Mouse (Mus musculus): ENCODE measurements around the gene Rnf128. TPM values are rescaled to one million over a fixed set of nuclear protein-coding genes. Genes with fewer than 3 reads are reported as not detected.

The Rnf128 gene
- polyA plus RNA-seq, 1 experiment from 2014 or later = 45.8 TPM

GRCm38 (mm10) chrX:139610033-139610764 lies 47.1 kb downstream of the Rnf128 start:
- Histone ChIP-seq H3K9me3 (replicated peaks; ENCODE audit: control insufficient read depth, low read length) (no peaks in the 10 kb centered on the region), H3K36me3 (ENCODE audit: control insufficient read depth, insufficient read depth, low read length) (no peaks in the 10 kb centered on the region), H3K4me3 (replicated peaks; ENCODE audit: low read length) (peak overlapping the region; percentile 61), H3K9ac (ENCODE audit: low read length) (peak overlapping the region; percentile 71), H3K4me1 (ENCODE audit: control insufficient read depth, insufficient read depth, low read length) (no peaks in the 10 kb centered on the region), H3K4me2 (ENCODE audit: low read depth, low read length) (peak overlapping the region; percentile 61), H3K27ac (ENCODE audit: low read length) (peak overlapping the region; percentile 27; the same call in 1 of the 2 replicates), H3K27me3 (ENCODE audit: control insufficient read depth, insufficient read depth, low read length) (peaks cover 8% of the 10 kb centered on the region; the same call in 1 of the 2 replicates)
- ATAC-seq (ENCODE audit: insufficient read depth, low FRiP score) = peak; percentile 95
- 10% methylated on average over 44 of the region's 44 CpGs for WGBS

GRCm38 (mm10) chrX:139610765-139611300 lies 47.7 kb downstream of the Rnf128 start:
- H3K9me3 ChIP-seq (replicated peaks; ENCODE audit: control insufficient read depth, low read length) = no peaks in the 10 kb centered on the region
- H3K4me2 ChIP-seq (ENCODE audit: low read depth, low read length) = peak overlapping the region; percentile 61
- no peak overlapping the region for H3K27ac ChIP-seq (ENCODE audit: low read length)
- H3K27me3 ChIP-seq (ENCODE audit: control insufficient read depth, insufficient read depth, low read length) = peaks cover 8% of the 10 kb centered on the region; the same call in 1 of the 2 replicates
- ATAC-seq (ENCODE audit: insufficient read depth, low FRiP score) = peak; percentile 75
- peak overlapping the region; percentile 71 for H3K9ac ChIP-seq (ENCODE audit: low read length)
- peak overlapping the region; percentile 61 for H3K4me3 ChIP-seq (replicated peaks; ENCODE audit: low read length)
- no peaks in the 10 kb centered on the region for H3K4me1 ChIP-seq (ENCODE audit: control insufficient read depth, insufficient read depth, low read length)
- 14% methylated on average over 28 of the region's 54 CpGs for WGBS
- no peaks in the 10 kb centered on the region for H3K36me3 ChIP-seq (ENCODE audit: control insufficient read depth, insufficient read depth, low read length)

DNA sequence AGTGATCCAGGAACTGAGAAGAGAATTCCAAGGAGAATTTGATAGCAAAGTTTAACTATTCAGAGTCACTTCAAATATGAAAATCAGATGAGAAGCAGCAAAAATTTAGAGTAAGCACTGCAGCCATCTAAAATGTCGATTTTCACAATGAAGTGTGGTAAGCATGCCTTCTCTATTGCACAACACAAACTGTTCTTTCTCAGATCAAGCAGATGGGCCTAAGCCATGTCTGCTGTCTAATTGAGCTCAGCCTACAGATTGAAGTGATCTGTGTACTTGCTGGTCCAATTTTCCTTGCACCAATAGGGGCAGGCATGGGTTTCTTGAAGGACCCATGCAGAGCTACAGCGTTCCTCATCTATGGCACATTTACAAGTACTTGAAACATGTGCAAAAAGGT lies 51.6 kb downstream of the Rnf128 start:
- Histone ChIP-seq H3K4me2 (ENCODE audit: low read depth, low read length) (no peak overlapping the region), H3K4me1 (ENCODE audit: control insufficient read depth, insufficient read depth, low read length) (no peaks in the 10 kb centered on the region), H3K27ac (ENCODE audit: low read length) (no peak overlapping the region), H3K4me3 (replicated peaks; ENCODE audit: low read length) (no peak overlapping the region), H3K9ac (ENCODE audit: low read length) (no peak overlapping the region), H3K9me3 (replicated peaks; ENCODE audit: control insufficient read depth, low read length) (no peaks in the 10 kb centered on the region), H3K27me3 (ENCODE audit: control insufficient read depth, insufficient read depth, low read length) (peaks cover 8% of the 10 kb centered on the region; the same call in 1 of the 2 replicates), H3K36me3 (ENCODE audit: control insufficient read depth, insufficient read depth, low read length) (no peaks in the 10 kb centered on the region)
- 82% methylated on average over 2 of the region's 2 CpGs for WGBS
- no peak for ATAC-seq (ENCODE audit: insufficient read depth, low FRiP score)

- ATAC-seq (ENCODE audit: insufficient read depth, low FRiP score) = no peak
- H3K4me2 ChIP-seq (ENCODE audit: low read depth, low read length) = no peak overlapping the region
- no peaks in the 10 kb centered on the region for H3K9me3 ChIP-seq (replicated peaks; ENCODE audit: control insufficient read depth, low read length)
- no peaks in the 10 kb centered on the region for H3K36me3 ChIP-seq (ENCODE audit: control insufficient read depth, insufficient read depth, low read length)
- H3K9ac ChIP-seq (ENCODE audit: low read length) = no peak overlapping the region
- no peaks in the 10 kb centered on the region for H3K4me1 ChIP-seq (ENCODE audit: control insufficient read depth, insufficient read depth, low read length)
- no peaks in the 10 kb centered on the region for H3K27me3 ChIP-seq (ENCODE audit: control insufficient read depth, insufficient read depth, low read length)
- H3K4me3 ChIP-seq (replicated peaks; ENCODE audit: low read length) = no peak overlapping the region
- no peak overlapping the region for H3K27ac ChIP-seq (ENCODE audit: low read length)
- 73% methylated on average over 3 of the region's 4 CpGs for WGBS
These were observed 59.0 kb downstream of the Rnf128 start for GRCm38 (mm10) chrX:139622071-139622470.

GRCm38 (mm10) chrX:139634758-139635157 lies 71.6 kb downstream of the Rnf128 start:
- Histone ChIP-seq H3K4me2 (ENCODE audit: low read depth, low read length) (no peak overlapping the region), H3K4me3 (replicated peaks; ENCODE audit: low read length) (no peak overlapping the region), H3K9ac (ENCODE audit: low read length) (no peak overlapping the region), H3K9me3 (replicated peaks; ENCODE audit: control insufficient read depth, low read length) (no peaks in the 10 kb centered on the region), H3K4me1 (ENCODE audit: control insufficient read depth, insufficient read depth, low read length) (no peaks in the 10 kb centered on the region), H3K36me3 (ENCODE audit: control insufficient read depth, insufficient read depth, low read length) (no peaks in the 10 kb centered on the region), H3K27ac (ENCODE audit: low read length) (no peak overlapping the region), H3K27me3 (ENCODE audit: control insufficient read depth, insufficient read depth, low read length) (no peaks in the 10 kb centered on the region; the same call in 1 of the 2 replicates)
- 70% methylated on average over 4 of the region's 4 CpGs for WGBS
- ATAC-seq (ENCODE audit: insufficient read depth, low FRiP score) = no peak

DNA sequence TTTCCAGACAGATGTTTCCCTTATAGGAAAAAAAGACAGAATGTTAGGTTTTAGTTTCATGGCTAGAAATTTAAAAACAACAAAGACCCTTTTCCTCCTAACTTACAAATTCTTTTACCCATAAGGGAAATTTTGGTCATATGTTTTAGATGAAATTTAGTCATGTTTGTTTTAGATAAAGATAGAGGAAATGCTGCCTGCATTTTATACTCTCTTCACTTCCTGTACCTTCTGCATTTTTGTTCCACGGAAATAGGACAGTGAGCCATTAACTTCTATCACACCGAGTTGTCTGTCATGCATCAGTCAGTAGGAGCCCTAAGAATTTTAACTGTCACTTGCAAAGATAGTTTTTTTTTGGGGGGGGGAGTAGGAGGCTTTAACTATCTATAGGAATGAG lies 76.6 kb downstream of the Rnf128 start:
- no peak overlapping the region for H3K27ac ChIP-seq (ENCODE audit: low read length)
- ATAC-seq (ENCODE audit: insufficient read depth, low FRiP score) = no peak
- H3K9me3 ChIP-seq (replicated peaks; ENCODE audit: control insufficient read depth, low read length) = no peaks in the 10 kb centered on the region
- H3K27me3 ChIP-seq (ENCODE audit: control insufficient read depth, insufficient read depth, low read length) = no peaks in the 10 kb centered on the region
- H3K9ac ChIP-seq (ENCODE audit: low read length) = no peak overlapping the region
- no peak overlapping the region for H3K4me3 ChIP-seq (replicated peaks; ENCODE audit: low read length)
- 47% methylated on average over 2 of the region's 2 CpGs for WGBS
- no peaks in the 10 kb centered on the region for H3K4me1 ChIP-seq (ENCODE audit: control insufficient read depth, insufficient read depth, low read length)
- H3K4me2 ChIP-seq (ENCODE audit: low read depth, low read length) = no peak overlapping the region
- H3K36me3 ChIP-seq (ENCODE audit: control insufficient read depth, insufficient read depth, low read length) = no peaks in the 10 kb centered on the region

DNA sequence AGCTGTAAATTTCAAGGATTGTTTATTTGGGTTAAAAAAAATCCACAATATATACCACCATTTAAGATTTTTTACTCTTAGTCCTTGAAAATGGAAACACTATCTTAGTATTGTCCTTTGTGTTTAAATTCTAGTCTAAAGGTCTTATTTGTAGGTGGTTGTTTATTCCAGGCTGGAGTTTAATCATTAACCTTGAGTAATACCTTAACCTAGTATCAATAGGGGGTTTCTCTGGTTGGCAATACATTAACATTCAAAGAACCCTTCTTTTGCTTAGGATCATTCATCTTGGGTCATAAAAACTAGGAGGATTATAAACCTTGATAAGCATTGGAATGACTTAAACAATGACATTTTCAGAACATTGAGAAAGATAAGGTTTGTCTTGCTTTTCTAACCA lies 77.3 kb downstream of the Rnf128 start:
- H3K4me3 ChIP-seq (replicated peaks; ENCODE audit: low read length) = no peak overlapping the region
- H3K4me1 ChIP-seq (ENCODE audit: control insufficient read depth, insufficient read depth, low read length) = no peaks in the 10 kb centered on the region
- no peaks in the 10 kb centered on the region for H3K36me3 ChIP-seq (ENCODE audit: control insufficient read depth, insufficient read depth, low read length)
- H3K9ac ChIP-seq (ENCODE audit: low read length) = no peak overlapping the region
- no peaks in the 10 kb centered on the region for H3K27me3 ChIP-seq (ENCODE audit: control insufficient read depth, insufficient read depth, low read length)
- H3K27ac ChIP-seq (ENCODE audit: low read length) = no peak overlapping the region
- H3K4me2 ChIP-seq (ENCODE audit: low read depth, low read length) = no peak overlapping the region
- no peak for ATAC-seq (ENCODE audit: insufficient read depth, low FRiP score)
- no peaks in the 10 kb centered on the region for H3K9me3 ChIP-seq (replicated peaks; ENCODE audit: control insufficient read depth, low read length)

GRCm38 (mm10) chrX:139652226-139652625 lies 89.1 kb downstream of the Rnf128 start:
- ATAC-seq (ENCODE audit: insufficient read depth, low FRiP score) = no peak
- 56% methylated on average over 5 of the region's 5 CpGs for whole genome bisulfite sequencing
- Histone ChIP-seq H3K4me2 (ENCODE audit: low read depth, low read length) (no peak overlapping the region), H3K4me1 (ENCODE audit: control insufficient read depth, insufficient read depth, low read length) (no peaks in the 10 kb centered on the region), H3K9ac (ENCODE audit: low read length) (no peak overlapping the region), H3K27ac (ENCODE audit: low read length) (no peak overlapping the region), H3K4me3 (replicated peaks; ENCODE audit: low read length) (no peak overlapping the region), H3K27me3 (ENCODE audit: control insufficient read depth, insufficient read depth, low read length) (no peaks in the 10 kb centered on the region), H3K9me3 (replicated peaks; ENCODE audit: control insufficient read depth, low read length) (no peaks in the 10 kb centered on the region), H3K36me3 (ENCODE audit: control insufficient read depth, insufficient read depth, low read length) (no peaks in the 10 kb centered on the region)

DNA sequence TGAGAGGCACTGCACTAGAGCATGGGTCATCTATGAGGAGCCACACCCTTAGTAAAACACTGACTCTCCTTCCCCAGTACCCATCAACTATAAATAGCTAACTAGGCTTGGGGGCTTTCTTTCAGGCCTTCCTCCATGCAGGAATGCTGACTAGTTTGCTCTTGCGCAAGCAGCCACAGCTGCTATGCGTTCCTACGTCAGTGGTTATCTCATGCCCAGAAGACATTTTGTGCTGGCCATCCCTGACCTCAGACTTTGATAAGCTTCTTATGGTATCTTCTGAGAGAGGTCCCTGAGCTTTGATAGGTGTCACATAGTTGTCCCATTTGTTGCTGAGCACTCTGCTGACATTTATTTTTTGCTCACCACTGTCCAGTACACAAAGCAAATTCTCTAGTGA lies 90.2 kb downstream of the Rnf128 start:
- H3K36me3 ChIP-seq (ENCODE audit: control insufficient read depth, insufficient read depth, low read length) = no peaks in the 10 kb centered on the region
- H3K4me3 ChIP-seq (replicated peaks; ENCODE audit: low read length) = no peak overlapping the region
- ATAC-seq (ENCODE audit: insufficient read depth, low FRiP score) = no peak
- H3K9me3 ChIP-seq (replicated peaks; ENCODE audit: control insufficient read depth, low read length) = no peaks in the 10 kb centered on the region
- no peak overlapping the region for H3K27ac ChIP-seq (ENCODE audit: low read length)
- H3K27me3 ChIP-seq (ENCODE audit: control insufficient read depth, insufficient read depth, low read length) = no peaks in the 10 kb centered on the region
- no peak overlapping the region for H3K9ac ChIP-seq (ENCODE audit: low read length)
- no peak overlapping the region for H3K4me2 ChIP-seq (ENCODE audit: low read depth, low read length)
- H3K4me1 ChIP-seq (ENCODE audit: control insufficient read depth, insufficient read depth, low read length) = no peaks in the 10 kb centered on the region
- WGBS = 74% methylated on average over 3 of the region's 3 CpGs
